Mouse (Mus musculus): ENCODE measurements around the gene Gm45208. TPM values are rescaled to one million over a fixed set of nuclear protein-coding genes. Genes with fewer than 3 reads are reported as not detected.
"Not testable (repeated sequence)": the region's sequence is repeated elsewhere in the genome, so short reads cannot be mapped to it uniquely, and the experiment has no call there.

Gm45208 gene
- polyA plus RNA-seq, 1 experiment from 2014 or later, result 1.7 TPM

DNA sequence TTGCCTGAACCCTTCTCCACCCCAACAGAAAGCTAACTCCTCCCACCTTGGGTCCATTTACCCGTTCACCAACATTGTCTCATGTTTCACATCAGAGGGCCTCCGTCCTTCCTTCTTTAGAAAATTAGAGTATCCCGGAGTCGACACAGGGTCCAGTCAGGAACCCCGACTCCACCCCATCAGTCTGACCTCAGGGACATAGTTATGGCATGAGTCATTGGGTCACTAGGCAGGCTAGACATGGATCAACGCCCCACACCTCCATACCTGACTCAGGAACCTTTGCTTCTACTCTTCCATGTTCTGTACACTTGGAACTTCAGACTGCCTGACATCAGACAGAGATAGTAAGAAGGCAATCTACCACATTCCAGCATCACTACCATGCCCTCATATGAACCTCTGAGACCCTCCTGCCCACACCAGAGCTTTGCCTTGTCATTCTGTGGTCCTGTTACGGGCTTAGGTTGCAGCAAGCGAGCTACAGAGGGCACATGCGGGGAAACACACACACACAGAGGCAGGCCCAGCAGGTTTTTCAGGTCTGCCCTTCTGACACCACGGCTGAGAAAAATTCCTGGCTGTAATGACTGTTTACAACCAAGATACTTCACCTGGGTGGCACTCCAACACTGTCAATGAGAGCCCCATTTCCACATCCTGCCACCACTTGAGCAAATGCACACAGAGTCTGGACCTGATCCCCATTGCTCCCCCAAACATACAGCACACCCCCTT lies 18.2 kb downstream of the Gm45208 start:
- Histone ChIP-seq H3K27me3 (ENCODE audit: control insufficient read depth, insufficient read depth, low read depth, low read length) (no peaks in the 10 kb centered on the region), H3K9me3 (ENCODE audit: control insufficient read depth, low read length) (no peaks in the 10 kb centered on the region), H3K4me1 (replicated peaks; ENCODE audit: control insufficient read depth, insufficient read depth, low read length) (no peaks in the 10 kb centered on the region), H3K4me3 (ENCODE audit: low read length) (peak overlapping the region; percentile 41), H3K36me3 (ENCODE audit: control insufficient read depth, insufficient read depth, low read length) (no peaks in the 10 kb centered on the region; the same call in 1 of the 2 replicates), H3K9ac (ENCODE audit: low read length) (no peak overlapping the region), H3K4me2 (ENCODE audit: low read depth, low read length) (peak overlapping the region; percentile 46), H3K27ac (ENCODE audit: low read length) (peak overlapping the region; percentile 80)
- ATAC-seq (ENCODE audit: low read depth), result peak; percentile 83
- 37% methylated on average over 10 of the region's 10 CpGs for WGBS

DNA sequence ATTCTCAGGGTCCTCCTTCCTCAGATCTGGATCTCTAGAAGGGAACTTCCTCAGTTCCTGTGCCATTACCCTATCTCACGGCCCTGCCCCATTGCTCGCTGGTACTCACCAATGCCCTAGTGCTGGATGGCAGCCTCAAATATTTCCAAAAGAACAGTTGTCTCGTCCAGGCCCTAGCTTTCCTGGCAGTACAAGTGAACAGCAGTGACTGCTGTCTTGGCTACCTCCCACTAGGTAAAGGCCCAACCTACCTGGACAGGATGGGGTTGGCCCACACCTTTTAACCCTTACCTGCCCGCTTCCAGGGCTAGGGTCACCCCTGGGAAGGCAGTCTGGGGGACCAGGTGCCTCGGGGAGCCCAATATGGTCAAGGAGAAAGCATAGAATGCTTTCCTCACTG lies 19.1 kb downstream of the Gm45208 start:
- Histone ChIP-seq H3K36me3 (ENCODE audit: control insufficient read depth, insufficient read depth, low read length) (no peaks in the 10 kb centered on the region; the same call in 1 of the 2 replicates), H3K27ac (ENCODE audit: low read length) (peak overlapping the region; percentile 79), H3K4me2 (ENCODE audit: low read depth, low read length) (peak overlapping the region; percentile 30; the same call in 1 of the 2 replicates), H3K9me3 (ENCODE audit: control insufficient read depth, low read length) (no peaks in the 10 kb centered on the region), H3K4me3 (ENCODE audit: low read length) (peak overlapping the region; percentile 41), H3K27me3 (ENCODE audit: control insufficient read depth, insufficient read depth, low read depth, low read length) (no peaks in the 10 kb centered on the region), H3K4me1 (replicated peaks; ENCODE audit: control insufficient read depth, insufficient read depth, low read length) (no peaks in the 10 kb centered on the region), H3K9ac (ENCODE audit: low read length) (peak overlapping the region; percentile 35; the same call in 1 of the 2 replicates)
- ATAC-seq (ENCODE audit: low read depth), result peak; percentile 64
- 46% methylated on average over 5 of the region's 5 CpGs for WGBS

DNA sequence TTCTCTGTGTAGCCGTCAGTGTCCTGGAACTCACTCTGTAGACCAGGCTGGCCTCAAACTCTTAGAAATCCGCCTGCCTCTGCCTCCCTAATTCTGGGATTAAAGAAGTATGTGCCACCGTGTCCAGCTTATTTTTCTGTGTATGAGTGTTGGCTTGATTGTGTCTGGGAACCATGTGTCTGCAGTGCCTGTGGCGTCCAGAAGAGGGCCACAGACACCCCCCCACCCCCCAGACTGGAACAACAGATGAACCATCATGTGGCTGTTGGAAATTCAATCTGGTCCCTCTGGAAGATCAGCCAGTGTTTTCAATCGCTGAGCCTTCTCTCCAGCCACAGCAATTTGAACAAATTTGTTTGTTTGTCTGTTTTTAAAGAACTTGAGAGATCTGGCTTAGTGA lies 21.4 kb downstream of the Gm45208 start:
- no peak for ATAC-seq (ENCODE audit: low read depth)
- Histone ChIP-seq H3K27ac (ENCODE audit: low read length) (no peak overlapping the region), H3K36me3 (ENCODE audit: control insufficient read depth, insufficient read depth, low read length) (no peaks in the 10 kb centered on the region), H3K4me3 (ENCODE audit: low read length) (no peak overlapping the region), H3K4me1 (replicated peaks; ENCODE audit: control insufficient read depth, insufficient read depth, low read length) (no peaks in the 10 kb centered on the region), H3K9ac (ENCODE audit: low read length) (no peak overlapping the region), H3K4me2 (ENCODE audit: low read depth, low read length) (no peak overlapping the region), H3K27me3 (ENCODE audit: control insufficient read depth, insufficient read depth, low read depth, low read length) (no peaks in the 10 kb centered on the region), H3K9me3 (ENCODE audit: control insufficient read depth, low read length) (no peaks in the 10 kb centered on the region)
- WGBS, result 50% methylated on average over 5 of the region's 5 CpGs

DNA sequence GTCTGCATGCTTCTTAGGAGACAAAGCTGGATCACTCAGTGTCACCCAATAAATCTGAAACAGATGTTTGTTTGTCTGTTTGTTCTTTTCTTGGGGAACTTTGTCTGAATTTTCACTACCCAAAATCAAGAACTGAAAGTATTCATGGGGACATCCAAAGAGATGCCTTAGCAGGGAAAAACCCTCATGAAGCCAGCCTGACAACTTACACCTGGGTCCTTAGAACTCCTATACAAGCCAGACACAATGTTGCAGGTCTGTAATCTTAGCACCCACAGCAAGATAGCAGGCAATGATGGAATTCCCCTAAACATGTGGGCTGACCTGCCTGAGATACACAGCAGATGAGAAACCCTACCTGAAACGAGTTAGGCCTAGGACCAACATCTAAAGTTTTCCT lies 22.9 kb downstream of the Gm45208 start:
- Histone ChIP-seq H3K36me3 (ENCODE audit: control insufficient read depth, insufficient read depth, low read length) (no peaks in the 10 kb centered on the region), H3K9ac (ENCODE audit: low read length) (no peak overlapping the region), H3K4me1 (replicated peaks; ENCODE audit: control insufficient read depth, insufficient read depth, low read length) (0 out of 2 replicates have a peak, but pooled peaks cover under 1% of the 10 kb centered on the region), H3K27ac (ENCODE audit: low read length) (no peak overlapping the region), H3K4me2 (ENCODE audit: low read depth, low read length) (no peak overlapping the region), H3K4me3 (ENCODE audit: low read length) (no peak overlapping the region), H3K9me3 (ENCODE audit: control insufficient read depth, low read length) (no peaks in the 10 kb centered on the region), H3K27me3 (ENCODE audit: control insufficient read depth, insufficient read depth, low read depth, low read length) (no peaks in the 10 kb centered on the region)
- no peak for ATAC-seq (ENCODE audit: low read depth)
- 30% methylated on average over 1 of the region's 1 CpGs for WGBS

DNA sequence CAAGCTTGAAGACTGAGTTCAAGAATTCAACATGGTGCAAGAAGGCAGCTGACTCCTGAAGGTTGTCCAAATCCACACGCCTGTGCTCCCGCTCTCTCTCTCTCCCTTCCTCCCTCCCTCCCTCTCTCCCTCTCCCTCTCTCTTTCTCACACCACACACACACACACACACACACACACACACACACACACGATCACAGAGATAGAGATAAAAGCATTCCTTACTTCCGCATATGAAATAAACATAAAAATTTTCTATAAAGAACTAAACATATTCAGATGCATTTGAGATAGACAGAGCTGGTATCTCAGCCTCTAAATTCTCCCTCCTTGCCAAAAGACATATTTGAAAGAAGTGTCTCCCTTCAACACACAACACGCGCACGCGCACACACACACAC lies 23.4 kb downstream of the Gm45208 start:
- Histone ChIP-seq H3K9me3 (ENCODE audit: control insufficient read depth, low read length) (no peaks in the 10 kb centered on the region), H3K4me3 (ENCODE audit: low read length) (no peak overlapping the region), H3K9ac (ENCODE audit: low read length) (no peak overlapping the region), H3K27me3 (ENCODE audit: control insufficient read depth, insufficient read depth, low read depth, low read length) (no peaks in the 10 kb centered on the region), H3K36me3 (ENCODE audit: control insufficient read depth, insufficient read depth, low read length) (no peaks in the 10 kb centered on the region), H3K27ac (ENCODE audit: low read length) (no peak overlapping the region), H3K4me1 (replicated peaks; ENCODE audit: control insufficient read depth, insufficient read depth, low read length) (0 out of 2 replicates have a peak, but pooled peaks cover 2% of the 10 kb centered on the region), H3K4me2 (ENCODE audit: low read depth, low read length) (no peak overlapping the region)
- ATAC-seq (ENCODE audit: low read depth), result no peak
- 80% methylated on average over 8 of the region's 8 CpGs for WGBS

DNA sequence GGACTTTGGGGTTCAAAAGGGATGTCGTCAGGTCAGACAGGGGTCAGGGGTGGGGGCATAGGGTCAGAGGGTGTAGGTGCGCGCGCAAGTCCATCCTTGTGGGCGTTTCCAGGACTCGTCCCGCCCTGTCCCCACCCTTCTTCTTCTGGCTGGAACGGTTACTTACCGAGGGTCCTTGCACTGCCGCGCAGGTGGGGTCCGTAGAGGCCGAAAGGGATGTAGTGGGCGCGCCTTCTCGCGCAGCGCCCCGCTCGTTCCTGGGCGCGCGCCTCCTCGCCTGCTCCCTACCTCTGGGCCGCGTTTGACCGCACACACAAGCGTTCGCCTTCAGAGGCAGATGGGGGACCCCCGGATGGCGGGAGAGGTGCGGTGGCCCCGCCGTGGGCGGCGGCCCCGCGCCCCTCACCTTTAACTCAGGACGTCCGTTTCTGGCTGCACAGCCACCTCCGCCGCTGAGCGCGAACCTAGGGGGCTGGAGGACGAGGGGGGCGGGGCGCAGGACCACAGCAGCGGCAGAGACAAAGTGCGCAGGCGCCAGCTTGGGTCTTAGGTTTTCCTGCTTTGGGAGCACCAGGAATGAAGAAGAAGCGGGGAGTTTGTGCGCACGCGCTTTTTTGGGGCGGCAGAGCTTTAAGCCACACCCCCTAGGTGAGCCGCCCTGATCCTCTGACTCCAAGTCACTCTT lies 28.5 kb downstream of the Gm45208 start, which contains the start of gene Ccdc120:
Ccdc120 (minus strand) TSS at position 474 of the 685 bp plus-strand sequence.
- Histone ChIP-seq H3K4me3 (ENCODE audit: low read length) (peak within 1 kb of the TSS; percentile 69), H3K4me2 (ENCODE audit: low read depth, low read length) (peak within 1 kb of the TSS; percentile 60), H3K27ac (ENCODE audit: low read length) (no peak within 1 kb of the TSS), H3K4me1 (replicated peaks; ENCODE audit: control insufficient read depth, insufficient read depth, low read length) (0 out of 2 replicates have a peak, but pooled peaks cover 2% of the 10 kb centered on the region), H3K36me3 (ENCODE audit: control insufficient read depth, insufficient read depth, low read length) (no peaks in the 10 kb centered on the region), H3K27me3 (ENCODE audit: control insufficient read depth, insufficient read depth, low read depth, low read length) (no peaks in the 10 kb centered on the region), H3K9ac (ENCODE audit: low read length) (peak within 1 kb of the TSS; percentile 75), H3K9me3 (ENCODE audit: control insufficient read depth, low read length) (no peaks in the 10 kb centered on the region)
- peak; percentile 84 for ATAC-seq (ENCODE audit: low read depth)
- WGBS, result 11% methylated on average over 40 of the region's 56 CpGs

DNA sequence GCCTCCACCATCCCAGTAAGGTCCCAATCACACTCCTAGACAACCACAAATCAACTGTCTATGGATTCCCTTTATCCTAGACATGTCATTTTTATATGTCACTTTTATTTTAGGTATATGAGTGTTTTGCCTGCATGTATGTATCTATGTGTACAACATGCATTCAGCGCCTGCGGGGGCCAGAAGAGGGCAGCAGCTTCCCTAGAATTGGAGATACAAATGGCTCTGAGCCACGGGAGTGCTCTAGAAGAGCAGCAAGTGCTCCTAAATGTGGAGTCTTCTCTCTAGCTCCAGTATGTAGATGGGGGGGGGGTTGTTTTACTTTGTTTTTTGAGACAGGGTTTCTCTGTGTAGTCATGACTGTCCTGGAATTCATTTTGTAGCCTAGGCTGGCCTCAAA lies 31.6 kb downstream of the Gm45208 start:
- not testable (repeated sequence) for H3K27me3 ChIP-seq (ENCODE audit: control insufficient read depth, insufficient read depth, low read depth, low read length); H3K4me3 ChIP-seq (ENCODE audit: low read length); H3K27ac ChIP-seq (ENCODE audit: low read length); H3K9me3 ChIP-seq (ENCODE audit: control insufficient read depth, low read length); H3K4me1 ChIP-seq (replicated peaks; ENCODE audit: control insufficient read depth, insufficient read depth, low read length); H3K4me2 ChIP-seq (ENCODE audit: low read depth, low read length); H3K9ac ChIP-seq (ENCODE audit: low read length); ATAC-seq (ENCODE audit: low read depth); H3K36me3 ChIP-seq (ENCODE audit: control insufficient read depth, insufficient read depth, low read length)
- 19% methylated on average over 3 of the region's 3 CpGs for WGBS

DNA sequence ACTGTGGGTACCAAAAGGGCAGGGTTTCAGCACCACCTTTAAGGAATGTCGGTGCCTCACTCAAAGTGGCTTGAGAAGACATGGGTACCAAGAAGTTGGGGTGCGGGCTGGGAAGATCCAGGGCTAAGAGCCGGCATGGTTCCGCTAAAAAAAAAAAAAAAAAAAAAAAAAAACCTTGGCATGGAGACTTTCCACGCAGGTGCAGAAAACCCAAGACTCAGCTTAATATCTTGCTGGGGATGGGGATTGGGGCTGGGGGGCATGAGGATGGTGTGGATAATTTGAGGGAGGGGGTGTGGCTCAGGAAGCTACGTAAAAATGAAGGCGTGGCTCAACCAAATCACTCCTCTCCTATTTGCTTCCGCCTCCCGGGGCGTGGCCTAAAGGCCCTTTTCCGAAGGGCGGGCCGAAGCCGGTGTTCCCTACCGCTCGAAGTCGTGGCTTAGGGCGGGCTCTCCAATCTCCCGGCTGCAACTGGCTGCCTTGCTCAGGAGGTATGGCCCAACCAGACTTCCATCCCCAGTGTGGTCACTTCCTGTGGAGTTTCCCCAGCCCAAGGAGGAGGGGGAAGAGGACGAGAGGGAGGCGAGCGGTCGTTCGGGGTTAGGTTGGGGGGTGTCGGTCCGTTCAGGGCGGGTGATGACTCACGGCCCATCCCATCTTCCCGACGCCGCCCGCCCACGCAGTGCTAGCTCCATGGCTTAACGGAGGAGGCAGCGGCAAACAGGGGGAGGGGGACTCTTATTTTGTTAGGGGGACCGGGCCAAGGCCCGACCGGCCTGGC lies 40.3 kb downstream of the Gm45208 start, which contains the start of gene Tfe3:
Tfe3 (plus strand) TSS at position 424 of the 784 bp plus-strand sequence.
- H3K9me3 ChIP-seq (ENCODE audit: control insufficient read depth, low read length), result no peaks in the 10 kb centered on the region
- peak; percentile 95 for ATAC-seq (ENCODE audit: low read depth)
- 15% methylated on average over 29 of the region's 38 CpGs for WGBS

DNA sequence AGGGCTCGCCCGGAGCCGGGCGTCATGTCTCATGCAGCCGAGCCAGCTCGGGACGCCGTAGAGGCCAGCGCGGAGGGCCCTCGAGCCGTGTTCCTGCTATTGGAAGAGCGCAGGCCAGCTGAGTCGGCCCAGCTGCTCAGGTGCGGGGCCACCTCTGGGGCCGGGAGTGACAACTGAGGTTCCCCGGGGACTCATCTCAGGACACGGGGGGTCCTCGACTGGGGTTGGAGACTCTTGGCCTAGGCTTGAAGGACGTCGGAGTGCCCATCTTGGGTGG lies 40.8 kb downstream of the Gm45208 start:
- WGBS, result 20% methylated on average over 16 of the region's 21 CpGs
- no peak for ATAC-seq (ENCODE audit: low read depth)
- no peaks in the 10 kb centered on the region for H3K27me3 ChIP-seq (ENCODE audit: control insufficient read depth, insufficient read depth, low read depth, low read length)
- H3K4me1 ChIP-seq (replicated peaks; ENCODE audit: control insufficient read depth, insufficient read depth, low read length), result peaks cover 10% of the 10 kb centered on the region; the same call in 1 of the 2 replicates
- H3K4me3 ChIP-seq (ENCODE audit: low read length), result peak overlapping the region; percentile 73
- H3K36me3 ChIP-seq (ENCODE audit: control insufficient read depth, insufficient read depth, low read length), result peaks cover 3% of the 10 kb centered on the region
- H3K27ac ChIP-seq (ENCODE audit: low read length), result peak overlapping the region; percentile 62
- no peaks in the 10 kb centered on the region for H3K9me3 ChIP-seq (ENCODE audit: control insufficient read depth, low read length)
- H3K9ac ChIP-seq (ENCODE audit: low read length), result peak overlapping the region; percentile 67
- peak overlapping the region; percentile 69 for H3K4me2 ChIP-seq (ENCODE audit: low read depth, low read length)

More for the DNA sequence above, 40.3 kb downstream of the Gm45208 start, which contains the start of gene Tfe3:
- Histone ChIP-seq H3K4me1 (replicated peaks; ENCODE audit: control insufficient read depth, insufficient read depth, low read length) (peaks cover 10% of the 10 kb centered on the region; the same call in 1 of the 2 replicates), H3K27ac (ENCODE audit: low read length) (peak within 1 kb of the TSS; percentile 62), H3K4me2 (ENCODE audit: low read depth, low read length) (peak within 1 kb of the TSS; percentile 69), H3K4me3 (ENCODE audit: low read length) (peak within 1 kb of the TSS; percentile 73), H3K9ac (ENCODE audit: low read length) (peak within 1 kb of the TSS; percentile 67), H3K36me3 (ENCODE audit: control insufficient read depth, insufficient read depth, low read length) (peaks cover 3% of the 10 kb centered on the region; the same call in 1 of the 2 replicates), H3K27me3 (ENCODE audit: control insufficient read depth, insufficient read depth, low read depth, low read length) (no peaks in the 10 kb centered on the region)
